Mouse (Mus musculus) CH12F3 (cell line): ENCODE results near the gene Fam45a.
"Not testable (repeated sequence)": the region's sequence is repeated elsewhere in the genome, so short reads cannot be mapped to it uniquely, and the experiment has no call there.

Experiments
- in situ Hi-C: fragments of 300-500 bp; cut with MboI; formaldehyde crosslinking; loops from 2 replicates; pipeline ENCODE4 v1.14.3; 2020; ENCODE audit warnings: low sequenced_read_pairs

The Fam45a gene

DNA sequence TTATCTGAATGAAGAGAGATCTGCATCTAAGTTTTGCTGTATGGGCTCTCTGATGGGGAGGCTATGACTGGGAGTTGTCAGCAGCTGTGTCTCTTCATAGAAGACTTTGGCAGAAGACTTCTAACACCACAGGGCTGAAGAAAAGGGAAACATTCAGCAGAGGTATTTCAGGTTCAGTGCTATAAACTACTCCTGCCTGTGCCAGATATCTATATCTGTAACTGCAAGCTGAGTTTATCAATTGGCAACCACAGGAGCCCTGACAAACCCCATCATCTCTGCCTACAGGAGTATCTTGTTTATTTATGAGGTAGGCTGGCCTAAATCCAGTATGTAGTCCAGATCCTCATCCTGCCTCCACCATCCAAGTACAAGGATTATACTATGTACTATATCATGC lies 31.9 kb downstream of the Fam45a start:
- in situ Hi-C loops = no loop called here

DNA sequence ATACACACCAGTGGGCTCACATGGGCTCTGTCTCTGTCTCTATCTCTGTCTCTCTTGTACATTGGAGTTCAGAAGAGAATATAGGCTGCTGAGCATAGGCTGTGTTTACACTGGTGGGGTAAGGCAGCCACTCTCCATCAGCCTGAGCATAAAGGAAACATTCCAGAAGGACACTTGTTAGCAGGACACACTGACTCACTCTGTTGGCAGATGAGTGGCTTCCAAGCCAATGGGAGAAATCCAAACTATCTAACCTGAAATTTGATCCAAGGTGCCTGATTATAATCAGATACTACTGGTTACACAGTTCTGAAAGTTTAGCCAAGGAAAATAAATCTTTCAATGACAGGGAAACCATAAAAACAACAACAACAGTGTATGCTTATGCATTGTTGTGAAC lies 34.3 kb downstream of the Fam45a start:
- in situ Hi-C loops = no loop called here

DNA sequence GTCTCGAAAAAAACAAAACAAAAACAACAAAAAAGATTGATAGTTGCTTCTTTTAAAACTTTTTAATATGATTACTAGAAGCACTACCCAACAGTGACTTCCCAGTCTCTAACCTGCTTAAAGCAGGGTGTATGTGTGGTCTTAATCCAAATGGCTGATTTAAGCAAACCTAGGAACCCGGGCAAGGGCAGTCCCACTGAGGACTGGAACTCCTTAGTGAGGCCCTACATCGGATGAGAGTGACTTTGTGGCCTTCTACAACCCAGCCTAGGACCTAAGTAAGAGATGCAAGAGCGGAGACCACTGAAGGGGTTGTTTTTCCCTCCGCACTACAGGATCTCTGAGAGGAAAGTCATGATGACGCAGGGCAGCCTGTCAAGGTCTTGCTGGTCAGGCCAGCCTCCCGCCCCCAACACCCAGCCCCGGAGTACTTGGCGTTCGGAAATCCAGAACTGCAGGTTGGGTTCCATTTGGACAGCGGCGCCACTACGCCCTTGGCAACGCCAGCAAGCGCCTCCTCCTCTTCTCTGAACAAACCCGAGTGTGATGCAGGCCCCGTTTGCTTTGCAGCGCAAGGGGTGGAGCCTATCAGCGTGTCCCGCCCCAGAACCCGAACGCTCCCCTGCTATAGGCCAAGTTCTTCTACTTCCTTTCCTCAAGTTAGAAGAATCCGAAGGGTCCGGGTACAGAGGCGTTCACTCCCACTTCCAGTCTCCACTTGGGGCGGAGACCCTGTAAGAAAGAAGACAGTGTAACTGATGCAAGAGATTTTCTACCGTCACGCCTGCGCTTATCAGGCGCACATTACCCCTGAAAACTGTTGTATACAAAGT lies 49.7 kb downstream of the Fam45a start, which contains the start of gene Sfxn4:
TSS of gene Sfxn4 (minus strand) at position 612 of the 833 bp plus-strand sequence.
- in situ Hi-C loops = no loop called here

DNA sequence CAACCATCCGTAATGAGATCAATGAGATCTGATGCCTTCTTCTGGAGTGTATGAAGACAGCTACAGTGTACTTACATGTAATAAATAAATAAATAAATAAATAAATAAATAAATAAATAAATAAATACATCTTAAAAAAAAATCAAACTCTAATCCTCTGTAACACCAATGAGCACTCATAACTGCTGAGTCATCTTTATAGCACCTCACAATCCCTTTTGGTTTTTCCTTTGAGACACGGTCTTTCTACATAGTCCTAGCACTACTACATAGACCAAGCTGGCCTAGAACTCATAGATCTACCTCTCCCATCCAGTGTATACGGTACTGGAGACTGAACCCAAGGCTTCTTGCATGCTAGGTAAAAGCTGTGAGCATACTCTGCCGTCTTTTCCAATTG lies 54.8 kb downstream of the Fam45a start:
- in situ Hi-C loops = not testable (repeated sequence)

DNA sequence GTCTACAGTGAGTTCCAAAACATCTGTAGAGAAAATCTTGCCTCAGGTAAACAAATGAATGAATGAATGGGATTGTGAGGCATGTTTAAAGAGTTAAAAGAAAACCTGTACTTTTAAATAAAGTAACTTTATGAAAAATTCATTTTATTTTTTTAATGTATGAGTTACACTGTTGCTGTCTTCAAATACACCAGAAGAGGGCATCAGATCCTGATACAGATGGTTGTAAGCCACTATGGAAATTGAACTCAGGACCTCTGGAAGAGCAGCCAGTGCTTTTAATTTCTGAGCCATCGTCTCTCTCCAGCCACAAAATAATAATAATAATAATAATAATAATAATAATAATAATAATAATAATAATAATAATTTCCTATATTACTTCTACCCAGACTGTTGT lies 59.1 kb downstream of the Fam45a start:
- in situ Hi-C loops = no loop called here

DNA sequence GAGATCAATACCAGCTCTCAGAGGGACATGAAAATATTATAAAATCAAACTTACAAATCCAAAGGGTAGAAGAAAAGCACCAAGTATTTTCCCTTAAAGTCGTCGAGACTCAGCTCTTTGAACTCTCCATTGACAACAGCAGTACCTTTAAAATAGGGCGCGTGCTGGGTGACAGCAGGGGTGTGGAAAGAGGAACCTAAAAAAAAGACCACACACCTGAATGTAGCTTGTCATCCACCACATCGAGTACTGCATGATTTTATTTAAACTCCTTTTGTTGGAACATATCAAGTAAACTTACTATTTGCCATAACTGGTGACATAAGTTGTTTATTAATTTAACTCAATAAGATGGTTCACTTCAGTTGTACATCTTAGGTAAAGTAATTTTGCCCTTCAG lies 60.0 kb downstream of the Fam45a start:
- in situ Hi-C loops = no loop called here

DNA sequence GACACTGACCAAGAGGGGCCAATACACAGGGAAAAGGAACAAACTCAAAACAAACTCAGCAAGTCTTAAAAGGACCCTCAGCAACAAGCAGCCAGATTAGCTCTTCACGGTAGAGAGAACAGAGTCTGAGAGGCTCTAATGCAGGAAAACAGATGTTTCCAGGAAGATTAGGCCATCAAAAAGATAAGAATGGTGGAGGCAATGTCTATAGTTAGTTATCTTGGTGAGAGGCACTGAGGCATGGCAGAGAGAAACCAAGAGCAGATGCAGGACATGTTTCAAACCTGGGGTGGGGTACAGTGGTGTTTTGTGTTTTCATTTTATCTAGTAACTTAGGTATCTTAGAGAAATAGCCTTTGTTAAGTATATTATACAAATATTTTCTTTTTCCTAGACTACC lies 60.9 kb downstream of the Fam45a start:
- in situ Hi-C loops = no loop called here

DNA sequence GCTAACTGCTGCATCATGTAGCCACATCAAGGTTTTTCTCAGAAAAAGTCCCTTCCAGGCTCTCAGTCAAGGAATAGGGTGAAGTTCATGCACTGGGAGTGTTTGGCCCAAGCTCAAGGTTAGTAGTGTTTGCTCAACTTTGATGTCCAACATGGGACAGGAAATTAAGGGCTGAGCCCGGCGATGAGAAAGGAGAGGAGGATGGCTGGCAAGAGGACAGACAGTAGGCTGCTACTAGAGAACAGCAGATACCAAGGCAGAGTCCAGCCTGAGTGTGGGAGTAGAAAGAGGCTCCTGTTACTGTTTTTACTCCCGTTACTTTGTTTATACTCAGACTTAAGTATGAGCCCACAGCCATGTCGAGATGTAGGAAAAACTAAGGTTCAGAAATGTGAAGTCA lies 62.1 kb downstream of the Fam45a start:
- in situ Hi-C loops = no loop called here

DNA sequence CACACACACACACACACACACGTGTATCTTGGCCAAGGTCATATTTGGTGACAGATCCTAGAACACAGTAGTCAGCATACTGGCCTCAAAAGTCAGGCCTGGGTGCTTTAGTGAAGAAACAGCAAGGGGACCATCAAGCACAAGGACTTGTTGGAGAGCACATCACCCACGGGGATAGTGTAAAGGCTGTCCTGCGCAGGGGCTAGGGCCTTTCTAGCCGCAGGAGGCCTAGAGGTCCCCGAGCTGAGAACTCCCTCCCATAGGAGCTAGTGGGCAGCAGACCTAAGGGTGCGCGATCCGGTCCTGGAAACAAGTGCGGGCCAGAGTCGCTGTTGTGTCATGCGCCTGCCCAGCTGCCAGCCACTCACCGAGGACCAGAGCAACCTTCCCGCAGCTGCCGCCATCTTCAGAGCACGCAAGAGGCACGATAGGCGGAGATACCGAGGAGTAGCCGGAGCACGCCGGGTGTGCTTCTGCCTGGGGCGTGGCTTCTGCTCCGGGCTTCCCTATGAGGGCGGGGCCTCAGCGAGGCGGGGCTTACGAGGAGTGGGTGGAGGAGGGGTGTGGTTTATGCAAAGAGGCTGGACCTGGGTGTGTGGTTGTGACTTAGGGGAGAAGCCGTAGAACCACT lies 62.8 kb downstream of the Fam45a start, which contains the start of gene Prdx3:
TSS of gene Prdx3 (minus strand) at position 493 of the 631 bp plus-strand sequence.
- in situ Hi-C loops = no loop called here

DNA sequence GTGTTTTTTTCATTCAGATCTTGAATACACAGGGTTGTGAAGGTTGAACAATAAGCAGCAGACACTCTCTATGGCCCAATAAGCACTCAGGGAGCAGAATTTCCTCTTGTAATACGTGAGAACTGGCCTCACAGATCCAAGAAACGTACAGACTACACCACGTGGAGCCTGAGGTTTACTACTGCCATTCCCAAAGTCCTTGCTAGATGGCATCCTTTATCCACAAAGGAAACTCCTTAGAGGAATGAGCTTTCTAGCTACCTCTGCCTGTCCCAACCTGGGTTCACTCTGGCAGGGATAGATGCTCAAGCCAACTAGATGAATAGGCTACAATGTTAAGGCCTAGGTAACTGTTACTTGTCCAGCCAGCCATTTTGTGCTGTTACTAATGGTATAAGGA lies 71.7 kb downstream of the Fam45a start:
- in situ Hi-C loops = no loop called here
